Mouse (Mus musculus) liver, embryonic 12.5 days (tissue): ENCODE data around the gene Gan. TPM values are rescaled to one million over a fixed set of nuclear protein-coding genes. Genes with fewer than 3 reads are reported as not detected.
A peak's percentile ranks its signal among the peaks of the same experiment; 100 is the strongest.

Source experiments
- ATAC-seq: fragments of 200-750 bp; cut with Nextera tagmentation; 2 replicates; pipeline ENCODE4 v1.8.0; 2017; ENCODE audit warnings: moderate number of reproducible peaks, mild to moderate bottlenecking, moderate library complexity
- H3K27ac ChIP-seq: fragments of 300-500 bp; sonication (generic); 2 replicates; pipeline ENCODE4 v1.5.1; 2016; ENCODE audit warnings: mild to moderate bottlenecking
- H3K27me3 ChIP-seq: fragments of 300-500 bp; sonication (generic); replicated peaks from 2 replicates; pipeline ENCODE4 v1.6.1; 2016; ENCODE audit warnings: mild to moderate bottlenecking, moderate library complexity
- H3K36me3 ChIP-seq: fragments of 300-500 bp; sonication (generic); 2 replicates; pipeline ENCODE4 v1.6.1; 2016; ENCODE audit warnings: mild to moderate bottlenecking, moderate library complexity
- H3K4me1 ChIP-seq: fragments of 300-500 bp; sonication (generic); 2 replicates; pipeline ENCODE4 v1.6.1; 2016
- H3K4me2 ChIP-seq: fragments of 300-500 bp; sonication (generic); 2 replicates; pipeline ENCODE4 v1.6.1; 2016; ENCODE audit warnings: mild to moderate bottlenecking, moderate library complexity
- H3K4me3 ChIP-seq: fragments of 300-500 bp; sonication (generic); 2 replicates; pipeline ENCODE4 v1.5.1; 2016; ENCODE audit warnings: mild to moderate bottlenecking, moderate library complexity
- H3K9ac ChIP-seq: fragments of 300-500 bp; sonication (generic); 2 replicates; pipeline ENCODE4 v1.6.1; 2016; ENCODE audit warnings: mild to moderate bottlenecking, moderate library complexity
- H3K9me3 ChIP-seq: fragments of 300-500 bp; sonication (generic); replicated peaks from 2 replicates; pipeline ENCODE4 v1.6.1; 2016; ENCODE audit warnings: mild to moderate bottlenecking, moderate library complexity
- WGBS: fragments of 180-500 bp; shearing (Covaris S2); methylation state at CpG from one replicate; pipeline ENCODE4 v1.1.7; 2016; ENCODE audit not compliant: insufficient replicate concordance; 5-methylcytosine and 5-hydroxymethylcytosine counted together
- polyA plus RNA-seq: library from polyadenylated mRNA; unstranded; fragments of >200 nt; fragmentation: Nextera tagmentation; extraction: Ambion mirVana; gene quantifications from 2 replicates; pipeline ENCODE4 v1.2.1, GENCODE M21; 2016

Gene Gan
- polyA plus RNA-seq, 1 experiment from 2014 or later = 1.9 TPM

- WGBS = 90% methylated on average over 4 of the region's 4 CpGs
- no peaks in the 10 kb centered on the region for H3K27me3 ChIP-seq
- peaks cover 45% of the 10 kb centered on the region for H3K36me3 ChIP-seq
- no peaks in the 10 kb centered on the region for H3K4me1 ChIP-seq
- H3K9me3 ChIP-seq = no peaks in the 10 kb centered on the region
- no peak overlapping the region for H3K9ac ChIP-seq
- no peak overlapping the region for H3K4me2 ChIP-seq
- no peak for ATAC-seq
- no peak overlapping the region for H3K4me3 ChIP-seq
- no peak overlapping the region for H3K27ac ChIP-seq
These were observed 24.8 kb downstream of the Gan start for GRCm38 (mm10) chr8:117182746-117183145.

- Histone ChIP-seq H3K4me2 (no peak overlapping the region), H3K4me1 (no peaks in the 10 kb centered on the region), H3K27me3 (no peaks in the 10 kb centered on the region), H3K36me3 (peaks cover 55% of the 10 kb centered on the region), H3K9me3 (no peaks in the 10 kb centered on the region), H3K27ac (no peak overlapping the region), H3K4me3 (no peak overlapping the region), H3K9ac (no peak overlapping the region)
- ATAC-seq = no peak
- 73% methylated on average over 8 of the region's 8 CpGs for WGBS
These were observed 25.9 kb downstream of the Gan start for GRCm38 (mm10) chr8:117183664-117184377.

- no peak for ATAC-seq
- 90% methylated on average over 4 of the region's 4 CpGs for WGBS
- Histone ChIP-seq H3K4me3 (no peak overlapping the region), H3K36me3 (peaks cover 83% of the 10 kb centered on the region), H3K27me3 (no peaks in the 10 kb centered on the region), H3K9ac (no peak overlapping the region), H3K4me1 (peaks cover 36% of the 10 kb centered on the region), H3K27ac (no peak overlapping the region), H3K9me3 (no peaks in the 10 kb centered on the region), H3K4me2 (no peak overlapping the region)
These were observed 36.4 kb downstream of the Gan start for GRCm38 (mm10) chr8:117194355-117194754.

GRCm38 (mm10) chr8:117196593-117196992 is 38.7 kb downstream of the Gan start:
- H3K27me3 ChIP-seq = no peaks in the 10 kb centered on the region
- H3K4me2 ChIP-seq = peak overlapping the region; percentile 62
- ATAC-seq = peak; percentile 58
- H3K36me3 ChIP-seq = peaks cover 72% of the 10 kb centered on the region
- no peak overlapping the region for H3K4me3 ChIP-seq
- H3K9ac ChIP-seq = 0 out of 2 replicates have a peak overlapping the region, but pooled peaks have one; percentile 62
- H3K27ac ChIP-seq = peak overlapping the region; percentile 98
- peaks cover 59% of the 10 kb centered on the region for H3K4me1 ChIP-seq
- WGBS = 63% methylated on average over 4 of the region's 4 CpGs
- no peaks in the 10 kb centered on the region for H3K9me3 ChIP-seq

- Histone ChIP-seq H3K9ac (peak overlapping the region; percentile 62), H3K4me2 (peak overlapping the region; percentile 62), H3K4me3 (peak overlapping the region; percentile 38), H3K27ac (peak overlapping the region; percentile 98), H3K36me3 (peaks cover 67% of the 10 kb centered on the region), H3K27me3 (no peaks in the 10 kb centered on the region), H3K9me3 (no peaks in the 10 kb centered on the region), H3K4me1 (peaks cover 68% of the 10 kb centered on the region)
- no peak for ATAC-seq
- WGBS = 86% methylated on average over 6 of the region's 6 CpGs
These were observed 39.6 kb downstream of the Gan start for GRCm38 (mm10) chr8:117197551-117197950.

- peak overlapping the region; percentile 62 for H3K4me2 ChIP-seq
- no peaks in the 10 kb centered on the region for H3K27me3 ChIP-seq
- peak overlapping the region; percentile 98 for H3K27ac ChIP-seq
- H3K9me3 ChIP-seq = no peaks in the 10 kb centered on the region
- peaks cover 70% of the 10 kb centered on the region for H3K4me1 ChIP-seq
- peaks cover 63% of the 10 kb centered on the region for H3K36me3 ChIP-seq
- peak overlapping the region; percentile 38 for H3K4me3 ChIP-seq
- WGBS = 19% methylated on average over 20 of the region's 20 CpGs
- peak; percentile 79 for ATAC-seq
- H3K9ac ChIP-seq = peak overlapping the region; percentile 62
These were observed 40.4 kb downstream of the Gan start for GRCm38 (mm10) chr8:117198141-117198935.

- peak overlapping the region; percentile 42 for H3K4me3 ChIP-seq
- peaks cover 63% of the 10 kb centered on the region for H3K36me3 ChIP-seq
- peak overlapping the region; percentile 62 for H3K9ac ChIP-seq
- no peaks in the 10 kb centered on the region for H3K9me3 ChIP-seq
- H3K4me2 ChIP-seq = peak overlapping the region; percentile 62
- H3K4me1 ChIP-seq = peaks cover 70% of the 10 kb centered on the region
- no peaks in the 10 kb centered on the region for H3K27me3 ChIP-seq
- no peak for ATAC-seq
- H3K27ac ChIP-seq = peak overlapping the region; percentile 98
- WGBS = 69% methylated on average over 6 of the region's 6 CpGs
These were observed 41.7 kb downstream of the Gan start for GRCm38 (mm10) chr8:117199658-117200057.

- H3K4me3 ChIP-seq = peak overlapping the region; percentile 42
- H3K9me3 ChIP-seq = no peaks in the 10 kb centered on the region
- H3K4me1 ChIP-seq = peaks cover 70% of the 10 kb centered on the region
- H3K27ac ChIP-seq = peak overlapping the region; percentile 98
- H3K27me3 ChIP-seq = no peaks in the 10 kb centered on the region
- H3K4me2 ChIP-seq = peak overlapping the region; percentile 62
- 68% methylated on average over 13 of the region's 13 CpGs for WGBS
- H3K9ac ChIP-seq = peak overlapping the region; percentile 62
- H3K36me3 ChIP-seq = peaks cover 61% of the 10 kb centered on the region
- ATAC-seq = no peak
These were observed 42.4 kb downstream of the Gan start for GRCm38 (mm10) chr8:117200346-117200745.

GRCm38 (mm10) chr8:117200803-117201202 is 42.9 kb downstream of the Gan start:
- ATAC-seq = peak; percentile 79
- Histone ChIP-seq H3K4me2 (peak overlapping the region; percentile 62), H3K4me3 (peak overlapping the region; percentile 42), H3K36me3 (peaks cover 61% of the 10 kb centered on the region), H3K9ac (peak overlapping the region; percentile 62), H3K27me3 (no peaks in the 10 kb centered on the region), H3K27ac (peak overlapping the region; percentile 98), H3K9me3 (no peaks in the 10 kb centered on the region), H3K4me1 (peaks cover 69% of the 10 kb centered on the region)
- 46% methylated on average over 9 of the region's 9 CpGs for WGBS

- H3K4me2 ChIP-seq = peak overlapping the region; percentile 62
- H3K9ac ChIP-seq = peak overlapping the region; percentile 61
- H3K27me3 ChIP-seq = no peaks in the 10 kb centered on the region
- H3K4me3 ChIP-seq = peak overlapping the region; percentile 1; the same call in 1 of the 2 replicates
- peak overlapping the region; percentile 98 for H3K27ac ChIP-seq
- WGBS = 40% methylated on average over 19 of the region's 19 CpGs
- peaks cover 61% of the 10 kb centered on the region for H3K36me3 ChIP-seq
- peak; percentile 41 for ATAC-seq
- no peaks in the 10 kb centered on the region for H3K9me3 ChIP-seq
- peaks cover 63% of the 10 kb centered on the region for H3K4me1 ChIP-seq
These were observed 43.5 kb downstream of the Gan start for GRCm38 (mm10) chr8:117201221-117202017.

- H3K27ac ChIP-seq = peak overlapping the region; percentile 42; the same call in 1 of the 2 replicates
- no peak overlapping the region for H3K9ac ChIP-seq
- no peak overlapping the region for H3K4me2 ChIP-seq
- no peak for ATAC-seq
- WGBS = 97% methylated on average over 4 of the region's 4 CpGs
- H3K4me1 ChIP-seq = peaks cover 46% of the 10 kb centered on the region
- no peak overlapping the region for H3K4me3 ChIP-seq
- H3K27me3 ChIP-seq = no peaks in the 10 kb centered on the region
- H3K36me3 ChIP-seq = peaks cover 60% of the 10 kb centered on the region
- H3K9me3 ChIP-seq = no peaks in the 10 kb centered on the region
These were observed 45.1 kb downstream of the Gan start for GRCm38 (mm10) chr8:117203085-117203484.
